Mouse (Mus musculus) liver (tissue): ENCODE data around the gene Ttc6.

ENCODE experiments used
- DNase-seq: peaks from one replicate; pipeline ENCODE4 v3.0.0-alpha.2; 2020; ENCODE audit warnings: mixed read lengths

Ttc6 gene

GRCm38 (mm10) chr12:57545371-57546241 lies 18.3 kb upstream of the Ttc6 start:
- DNase-seq: peak; percentile 46

GRCm38 (mm10) chr12:57546415-57547201 lies 17.3 kb upstream of the Ttc6 start, which contains the start of gene Foxa1:
Foxa1 (minus strand) TSS chr12:57546916.
- DNase-seq: peak; percentile 29

GRCm38 (mm10) chr12:57547890-57548289 lies 16.0 kb upstream of the Ttc6 start:
- DNase-seq: no peak

- peak; percentile 29 for DNase-seq
Measured at GRCm38 (mm10) chr12:57548352-57548980, 15.4 kb upstream of the Ttc6 start.

- no peak for DNase-seq
Measured at GRCm38 (mm10) chr12:57548981-57549666, 14.8 kb upstream of the Ttc6 start.

- no peak for DNase-seq
Measured at GRCm38 (mm10) chr12:57549667-57550160, 14.2 kb upstream of the Ttc6 start.

GRCm38 (mm10) chr12:57550181-57550808 lies 13.6 kb upstream of the Ttc6 start:
- no peak for DNase-seq

- DNase-seq: no peak
Measured at GRCm38 (mm10) chr12:57550881-57551280, 13.0 kb upstream of the Ttc6 start.

GRCm38 (mm10) chr12:57552286-57552685 lies 11.6 kb upstream of the Ttc6 start:
- DNase-seq: no peak

- DNase-seq: no peak
Measured at GRCm38 (mm10) chr12:57554091-57554490, 9.8 kb upstream of the Ttc6 start.

GRCm38 (mm10) chr12:57571773-57572172 lies 7.9 kb downstream of the Ttc6 start:
- DNase-seq: no peak

GRCm38 (mm10) chr12:57572415-57572814 lies 8.5 kb downstream of the Ttc6 start:
- DNase-seq: no peak

- DNase-seq: peak; percentile 36
Measured at GRCm38 (mm10) chr12:57575931-57576628, 12.2 kb downstream of the Ttc6 start.

- DNase-seq: no peak
Measured at GRCm38 (mm10) chr12:57607624-57608023, 43.7 kb downstream of the Ttc6 start.

GRCm38 (mm10) chr12:57615137-57615536 lies 51.2 kb downstream of the Ttc6 start:
- no peak for DNase-seq

- DNase-seq: no peak
Measured at GRCm38 (mm10) chr12:57622030-57622429, 58.1 kb downstream of the Ttc6 start.

- no peak for DNase-seq
Measured at GRCm38 (mm10) chr12:57623264-57623663, 59.4 kb downstream of the Ttc6 start.

GRCm38 (mm10) chr12:57624011-57624608 lies 60.2 kb downstream of the Ttc6 start:
- DNase-seq: no peak

GRCm38 (mm10) chr12:57650011-57650410 lies 86.1 kb downstream of the Ttc6 start:
- DNase-seq: no peak

GRCm38 (mm10) chr12:57650677-57651076 lies 86.8 kb downstream of the Ttc6 start:
- DNase-seq: no peak
